In the genomic region with DNA sequence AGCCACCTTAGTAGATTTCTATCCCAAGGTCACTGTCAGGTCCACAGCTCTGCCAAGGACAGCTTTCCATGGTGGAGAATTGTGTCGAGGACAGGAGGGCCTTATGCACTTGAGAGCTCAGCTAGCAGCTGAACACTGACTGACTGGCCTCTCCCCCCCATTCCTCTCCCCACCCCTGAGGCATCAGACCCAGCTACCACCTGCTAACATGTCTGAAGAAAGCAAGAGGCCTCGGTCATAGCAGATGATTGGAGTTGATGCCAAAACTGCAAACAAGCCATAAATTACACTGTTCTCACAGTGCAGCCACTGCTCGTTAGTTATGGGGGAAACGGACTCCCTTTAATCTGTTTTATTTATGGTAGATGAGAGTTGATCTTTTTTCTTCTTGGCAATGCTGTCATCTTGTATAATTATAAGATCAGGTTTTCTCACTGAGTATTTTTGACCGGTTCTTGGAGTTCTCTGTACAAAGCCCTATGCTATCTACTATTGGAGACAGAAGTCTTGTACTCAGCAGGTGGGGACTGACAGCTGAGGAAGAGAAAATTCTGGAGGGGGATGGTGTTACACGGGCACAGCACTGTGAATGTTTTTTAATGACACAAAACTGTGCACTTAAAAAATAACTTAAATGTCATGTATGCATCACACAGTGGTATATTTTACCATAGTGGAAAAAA, we compare ENCODE assay signal across 19 mouse cellular contexts.
DNase-seq lines count a peak whose midpoint lies in the region; ATAC-seq and TF ChIP-seq lines count a peak whose summit lies in the region.
"Had no signal": no experiment of that assay in that cellular context is flagged by ENCODE, and none has a peak within 500 bp of the region (broad histone marks: within the 10 kb centered on the region; RNA-seq: fewer than 3 reads in every experiment).

No protein-coding gene starts in this region.

- TF ChIP-seq CTCF in kidney, postnatal 0 days (IDR thresholded peaks at IDR 0.05; ENCODE audit: low read depth), result no peak
- no peak for TF ChIP-seq CTCF in forebrain, postnatal 0 days (IDR thresholded peaks at IDR 0.05; ENCODE audit: low read depth)
- TF ChIP-seq CTCF in lung, adult 2 months (IDR thresholded peaks at IDR 0.05; ENCODE audit: insufficient read depth, low read length), result no peak

- TF ChIP-seq POLR2A in lung, adult 2 months (IDR thresholded peaks at IDR 0.05; ENCODE audit: borderline replicate concordance, extremely low read depth, low read depth, low read length), result no peak

- no peak overlapping the region for H3K4me3 ChIP-seq in forebrain, embryonic 13.5 days
- no peak overlapping the region for H3K4me3 ChIP-seq in forebrain, embryonic 10.5 days
- H3K4me3 ChIP-seq in kidney, postnatal 0 days (replicated peaks; ENCODE audit: low read depth, low read length), result no peak overlapping the region
- no peak overlapping the region for H3K4me3 ChIP-seq in forebrain, postnatal 0 days (ENCODE audit: low read depth, low read length)
- no peak overlapping the region for H3K4me3 ChIP-seq in lung, adult 2 months (replicated peaks; ENCODE audit: extremely low read depth, low read depth, low read length)
- H3K4me3 ChIP-seq: heart, adult 2 months; layer of hippocampus, adult 2 months; liver, embryonic 13.5 days; neural tube, embryonic 15.5 days had no signal

- no peak overlapping the region for H3K4me2 ChIP-seq in forebrain, embryonic 13.5 days
- H3K4me2 ChIP-seq in kidney, postnatal 0 days (ENCODE audit: low read length), result no peak overlapping the region
- no peak overlapping the region for H3K4me2 ChIP-seq in forebrain, postnatal 0 days (ENCODE audit: low read depth)
- H3K4me2 ChIP-seq: liver, embryonic 13.5 days; midbrain, embryonic 11.5 days; neural tube, embryonic 15.5 days had no signal

- no peaks in the 10 kb centered on the region for H3K36me3 ChIP-seq in forebrain, embryonic 13.5 days (ENCODE audit: poor library complexity, severe bottlenecking)
- no peaks in the 10 kb centered on the region; the same call in 1 of the 2 replicates for H3K36me3 ChIP-seq in forebrain, embryonic 10.5 days (replicated peaks)
- no peaks in the 10 kb centered on the region for H3K36me3 ChIP-seq in kidney, postnatal 0 days (ENCODE audit: insufficient read depth, low read length)
- H3K36me3 ChIP-seq in forebrain, postnatal 0 days (ENCODE audit: insufficient read depth), result no peaks in the 10 kb centered on the region
- H3K36me3 ChIP-seq: liver, embryonic 13.5 days; neural tube, embryonic 15.5 days had no signal

- H3K27ac ChIP-seq in forebrain, embryonic 13.5 days, result 0 out of 2 replicates have a peak overlapping the region, but pooled peaks have one; percentile 16
- no peak overlapping the region for H3K27ac ChIP-seq in forebrain, embryonic 10.5 days
- no peak overlapping the region for H3K27ac ChIP-seq in kidney, postnatal 0 days
- H3K27ac ChIP-seq in forebrain, postnatal 0 days (ENCODE audit: low read depth, low read length), result 0 out of 2 replicates have a peak overlapping the region, but pooled peaks have one; percentile 1
- H3K27ac ChIP-seq: heart, adult 2 months; layer of hippocampus, adult 2 months; liver, embryonic 13.5 days; neural tube, embryonic 15.5 days had no signal

- no peak overlapping the region for H3K9ac ChIP-seq in forebrain, embryonic 13.5 days
- no peak overlapping the region for H3K9ac ChIP-seq in kidney, postnatal 0 days (ENCODE audit: low read depth, low read length)
- no peak overlapping the region for H3K9ac ChIP-seq in forebrain, postnatal 0 days
- H3K9ac ChIP-seq: liver, embryonic 13.5 days; neural tube, embryonic 15.5 days had no signal

- peak; percentile 71 for ATAC-seq in forebrain, embryonic 13.5 days
- ATAC-seq in kidney, postnatal 0 days (replicated peaks; ENCODE audit: low FRiP score, low read depth), result no peak
- peak; percentile 86 for ATAC-seq in forebrain, postnatal 0 days

- WGBS in forebrain, embryonic 13.5 days, result 48% methylated on average over 6 of the region's 6 CpGs
- WGBS in forebrain, embryonic 10.5 days, result 83% methylated on average over 6 of the region's 6 CpGs
- 44% methylated on average over 6 of the region's 6 CpGs for WGBS in kidney, postnatal 0 days
- WGBS in forebrain, postnatal 0 days, result 34% methylated on average over 6 of the region's 6 CpGs
- WGBS in lung, adult 2 months, result 84% methylated on average over 6 of the region's 6 CpGs

- peaks cover 15% of the 10 kb centered on the region; the same call in 1 of the 2 replicates for H3K4me1 ChIP-seq in forebrain, embryonic 13.5 days
- peaks cover 33% of the 10 kb centered on the region for H3K4me1 ChIP-seq in forebrain, embryonic 10.5 days
- H3K4me1 ChIP-seq in kidney, postnatal 0 days (replicated peaks; ENCODE audit: insufficient read depth, low read length), result peaks cover 8% of the 10 kb centered on the region; the same call in 1 of the 2 replicates
- H3K4me1 ChIP-seq in forebrain, postnatal 0 days (ENCODE audit: insufficient read depth), result peaks cover 8% of the 10 kb centered on the region; the same call in 1 of the 2 replicates
- H3K4me1 ChIP-seq in lung, adult 2 months (ENCODE audit: control insufficient read depth, insufficient read depth, low read length), result 0 out of 2 replicates have a peak, but pooled peaks cover 3% of the 10 kb centered on the region

- H3K9me3 ChIP-seq in forebrain, embryonic 13.5 days (replicated peaks), result no peaks in the 10 kb centered on the region
- H3K9me3 ChIP-seq in forebrain, embryonic 10.5 days, result 0 out of 2 replicates have a peak, but pooled peaks cover 3% of the 10 kb centered on the region
- no peaks in the 10 kb centered on the region for H3K9me3 ChIP-seq in kidney, postnatal 0 days (replicated peaks; ENCODE audit: low read length)
- no peaks in the 10 kb centered on the region for H3K9me3 ChIP-seq in forebrain, postnatal 0 days (ENCODE audit: low read length)
- H3K9me3 ChIP-seq: liver, embryonic 13.5 days; neural tube, embryonic 15.5 days had no signal

- H3K27me3 ChIP-seq in forebrain, embryonic 13.5 days, result no peaks in the 10 kb centered on the region
- no peaks in the 10 kb centered on the region for H3K27me3 ChIP-seq in forebrain, embryonic 10.5 days (ENCODE audit: poor library complexity, severe bottlenecking)
- no peaks in the 10 kb centered on the region for H3K27me3 ChIP-seq in kidney, postnatal 0 days (ENCODE audit: insufficient read depth, low read length)
- no peaks in the 10 kb centered on the region for H3K27me3 ChIP-seq in forebrain, postnatal 0 days (ENCODE audit: insufficient read depth, low read length)
- H3K27me3 ChIP-seq: CH12.LX; liver, embryonic 13.5 days; neural tube, embryonic 15.5 days had no signal

- no peak for DNase-seq in forebrain, embryonic 10.5 days (ENCODE audit: extremely low spot score, low spot score)
- DNase-seq in kidney, postnatal 0 days (ENCODE audit: low spot score), result peak; percentile 42
- no peak for DNase-seq in kidney, postnatal 25 days
- peak; percentile 50 for DNase-seq in Muller cell, postnatal 12 days (ENCODE audit: inconsistent ontology term)
- DNase-seq in forebrain, postnatal 0 days, result peak; percentile 50
- no peak for DNase-seq in lung, adult 2 months
- no peak for DNase-seq in embryo, embryonic 11 days
- DNase-seq: cerebellum, adult 9-11 months; gastrocnemius, postnatal 10 days; heart, adult 2 months; heart, postnatal 36 days; kidney, adult 18-20 months; layer of hippocampus, postnatal 36 days; liver, embryonic 13.5 days had no signal

Comparison
In these comparisons a context has a peak if more than half of its experiments do, and no peak if none do; other contexts are left out.
1. H3K27ac ChIP-seq: peak in forebrain, embryonic 13.5 days (single experiment) and forebrain, postnatal 0 days (single experiment); none in forebrain, embryonic 10.5 days (single experiment) and kidney, postnatal 0 days (single experiment).
2. DNase-seq: peak in kidney, postnatal 0 days (single experiment), Muller cell, postnatal 12 days (single experiment) and forebrain, postnatal 0 days (single experiment); none in forebrain, embryonic 10.5 days (single experiment), kidney, postnatal 25 days (0 of 2), lung, adult 2 months (single experiment) and embryo, embryonic 11 days (single experiment).